Comparison of ENCODE assay signal across 22 mouse cellular contexts in genomic region chr1:126868372-126868771, GRCm38 (mm10). TPM values are rescaled to one million over a fixed set of nuclear protein-coding genes. Genes with fewer than 3 reads are reported as not detected.
DNase-seq lines count a peak whose midpoint lies in the region; ATAC-seq and TF ChIP-seq lines count a peak whose summit lies in the region.
"Had no signal": no experiment of that assay in that cellular context is flagged by ENCODE, and none has a peak within 500 bp of the region (broad histone marks: within the 10 kb centered on the region; RNA-seq: fewer than 3 reads in every experiment).

No protein-coding gene starts in this region.

- no peak overlapping the region for H3K4me2 ChIP-seq in limb, embryonic 13.5 days (replicated peaks)
- H3K4me2 ChIP-seq in limb, embryonic 14.5 days (replicated peaks; ENCODE audit: low read depth, low read length, severe bottlenecking), result no peak overlapping the region
- H3K4me2 ChIP-seq in limb, embryonic 15.5 days, result no peak overlapping the region

- no peaks in the 10 kb centered on the region for H3K27me3 ChIP-seq in heart, embryonic 10.5 days (ENCODE audit: insufficient read depth, poor library complexity, severe bottlenecking)
- no peaks in the 10 kb centered on the region for H3K27me3 ChIP-seq in limb, embryonic 13.5 days
- H3K27me3 ChIP-seq in limb, embryonic 10.5 days (ENCODE audit: low read depth, poor library complexity, severe bottlenecking), result no peaks in the 10 kb centered on the region
- H3K27me3 ChIP-seq in limb, embryonic 14.5 days (ENCODE audit: control insufficient read depth, insufficient read depth, low read length), result no peaks in the 10 kb centered on the region
- H3K27me3 ChIP-seq in limb, embryonic 15.5 days, result no peaks in the 10 kb centered on the region
- H3K27me3 ChIP-seq: Patski had no signal

- no peaks in the 10 kb centered on the region for H3K36me3 ChIP-seq in heart, embryonic 10.5 days
- H3K36me3 ChIP-seq in limb, embryonic 13.5 days, result no peaks in the 10 kb centered on the region
- no peaks in the 10 kb centered on the region for H3K36me3 ChIP-seq in limb, embryonic 10.5 days
- no peaks in the 10 kb centered on the region for H3K36me3 ChIP-seq in limb, embryonic 14.5 days (ENCODE audit: control insufficient read depth, insufficient read depth, low read length)
- no peaks in the 10 kb centered on the region for H3K36me3 ChIP-seq in limb, embryonic 15.5 days
- H3K36me3 ChIP-seq: G1E had no signal

- no peaks in the 10 kb centered on the region for H3K9me3 ChIP-seq in heart, embryonic 10.5 days
- H3K9me3 ChIP-seq in limb, embryonic 13.5 days, result peaks cover 4% of the 10 kb centered on the region; the same call in 1 of the 2 replicates
- no peaks in the 10 kb centered on the region for H3K9me3 ChIP-seq in limb, embryonic 10.5 days (replicated peaks)
- no peaks in the 10 kb centered on the region for H3K9me3 ChIP-seq in limb, embryonic 14.5 days (ENCODE audit: control insufficient read depth, low read length)
- H3K9me3 ChIP-seq in limb, embryonic 15.5 days, result no peaks in the 10 kb centered on the region

- peak; percentile 64 for ATAC-seq in limb, embryonic 13.5 days (ENCODE audit: low FRiP score, low read depth)
- no peak for ATAC-seq in limb, embryonic 14.5 days (ENCODE audit: low FRiP score, low read depth)
- peak; percentile 52; the same call in 1 of the 2 replicates for ATAC-seq in limb, embryonic 15.5 days (ENCODE audit: insufficient number of reproducible peaks, low FRiP score, low TSS enrichment, low read depth)
- ATAC-seq: activated CD4-positive, CD25-positive, alpha-beta regulatory T cell, adult 4 months; CD4-positive, CD25-positive, alpha-beta regulatory T cell, adult 4 months; Patski had no signal

- H3K4me1 ChIP-seq in heart, embryonic 10.5 days, result no peaks in the 10 kb centered on the region
- H3K4me1 ChIP-seq in limb, embryonic 13.5 days, result peaks cover 19% of the 10 kb centered on the region
- H3K4me1 ChIP-seq in limb, embryonic 10.5 days, result peaks cover 8% of the 10 kb centered on the region
- H3K4me1 ChIP-seq in limb, embryonic 14.5 days (ENCODE audit: control insufficient read depth, insufficient read depth, low read length), result peaks cover 14% of the 10 kb centered on the region
- H3K4me1 ChIP-seq in limb, embryonic 15.5 days, result peaks cover 5% of the 10 kb centered on the region; the same call in 1 of the 2 replicates

- DNase-seq in heart, embryonic 10.5 days (ENCODE audit: low spot score), result peak; percentile 66
- no peak for DNase-seq in heart, adult 11 months
- DNase-seq in limb, embryonic 10.5 days (ENCODE audit: low spot score), result no peak
- DNase-seq in limb, embryonic 14.5 days (ENCODE audit: low spot score), result no peak
- no peak for DNase-seq in kidney, postnatal 10 days
- no peak for DNase-seq in lung, postnatal 10 days
- DNase-seq: adrenal gland, adult 2 months; adrenal gland, adult 8-10 months; adrenal gland, postnatal 10 days; adrenal gland, postnatal 14 days; adrenal gland, postnatal 25 days; adrenal gland, postnatal 36 days; B cell, adult 2 months; cerebellum, adult 11 months; cerebellum, adult 11-12 months had no signal

- TF ChIP-seq POLR2A in limb, embryonic 14.5 days (IDR thresholded peaks at IDR 0.05; ENCODE audit: borderline replicate concordance, extremely low read depth, insufficient read depth, insufficient read length), result no peak

- 78% methylated on average over 9 of the region's 9 CpGs for WGBS in heart, embryonic 10.5 days
- WGBS in limb, embryonic 13.5 days, result 77% methylated on average over 9 of the region's 9 CpGs
- WGBS in limb, embryonic 10.5 days, result 75% methylated on average over 9 of the region's 9 CpGs
- WGBS in limb, embryonic 14.5 days, result 65% methylated on average over 9 of the region's 9 CpGs
- WGBS in limb, embryonic 15.5 days, result 67% methylated on average over 9 of the region's 9 CpGs

- H3K4me3 ChIP-seq in heart, embryonic 10.5 days, result no peak overlapping the region
- no peak overlapping the region for H3K4me3 ChIP-seq in limb, embryonic 13.5 days
- H3K4me3 ChIP-seq in limb, embryonic 10.5 days, result no peak overlapping the region
- H3K4me3 ChIP-seq in limb, embryonic 14.5 days (replicated peaks; ENCODE audit: low read length), result no peak overlapping the region
- H3K4me3 ChIP-seq in limb, embryonic 15.5 days, result no peak overlapping the region

- no peak overlapping the region for H3K9ac ChIP-seq in limb, embryonic 13.5 days
- no peak overlapping the region for H3K9ac ChIP-seq in limb, embryonic 14.5 days (ENCODE audit: low read depth, low read length, severe bottlenecking)
- H3K9ac ChIP-seq in limb, embryonic 15.5 days, result no peak overlapping the region

- no peak overlapping the region for H3K27ac ChIP-seq in heart, embryonic 10.5 days
- peak overlapping the region; percentile 11; the same call in 1 of the 2 replicates for H3K27ac ChIP-seq in limb, embryonic 13.5 days
- H3K27ac ChIP-seq in limb, embryonic 10.5 days, result no peak overlapping the region
- H3K27ac ChIP-seq in limb, embryonic 14.5 days (replicated peaks; ENCODE audit: low read depth, low read length), result peak overlapping the region; percentile 43; the same call in 1 of the 2 replicates
- H3K27ac ChIP-seq in limb, embryonic 15.5 days, result peak overlapping the region; percentile 8; the same call in 1 of the 2 replicates

RNA-seq across cellular contexts. Expression of gene Nckap5, which starts 37.8 kb away (rescaled TPM):
- polyA plus RNA-seq in heart, embryonic 10.5 days (2016; fragmentation: Nextera tagmentation; extraction: Ambion mirVana), result 2.2 and 2.3 TPM in 2 replicates
- 12.2 and 13.5 TPM in 2 replicates for polyA plus RNA-seq in limb, embryonic 13.5 days (2015; fragmentation: Nextera tagmentation; extraction: Ambion mirVana)
- 0.84 and 1.8 TPM in 2 replicates for polyA plus RNA-seq in limb, embryonic 10.5 days (2016; fragmentation: Nextera tagmentation; extraction: Ambion mirVana)
- 6.3 and 6.8 TPM in 2 replicates for polyA plus RNA-seq in limb, embryonic 14.5 days (2012; rRNA removed)
- 14.9 and 15.7 TPM in 2 replicates for polyA plus RNA-seq in limb, embryonic 14.5 days (2014; fragmentation: Nextera tagmentation; extraction: Ambion mirVana)
- polyA plus RNA-seq in limb, embryonic 15.5 days (2015; fragmentation: Nextera tagmentation; extraction: Ambion mirVana), result 11.9 and 12.1 TPM in 2 replicates
- polyA plus RNA-seq: C2C12 had no signal

Comparison
In these comparisons a context has a peak if more than half of its experiments do, and no peak if none do; other contexts are left out.
1. H3K27ac ChIP-seq: peak in limb, embryonic 13.5 days (single experiment), limb, embryonic 14.5 days (single experiment) and limb, embryonic 15.5 days (single experiment); none in heart, embryonic 10.5 days (single experiment) and limb, embryonic 10.5 days (single experiment).